Mouse (Mus musculus): ENCODE results near the gene Pgs1. TPM values are rescaled to one million over a fixed set of nuclear protein-coding genes. Genes with fewer than 3 reads are reported as not detected.

Pgs1 gene
- polyA plus RNA-seq, 1 experiment from 2014 or later: 120 TPM

GRCm38 (mm10) chr11:117995255-117995654 is 9.2 kb downstream of the Pgs1 start:
- no peak for TF ChIP-seq CTCF (IDR thresholded peaks at IDR 0.05)
- in situ Hi-C loops (cut with MboI; ENCODE audit: low pct_unique_long_range_greater_than_20kb): no loop called here
- ATAC-seq (peak; percentile 70), DNase-seq (ENCODE audit: low read depth, low spot score) (no peak)
- no peaks in the 10 kb centered on the region for H3K27me3 ChIP-seq
- ChIA-PET POLR2A (interaction anchor here (0.7 to 2.5 kb wide), 6 partner anchors 8 to 100 kb away, joined by 3 to 10 read pairs (median 5); partner anchors contain the start of gene Socs3), CTCF (interaction anchor here (0.9 to 2.0 kb wide), 10 partner anchors 9 to 114 kb away, joined by 3 to 6 read pairs (median 4); partner anchors contain the start of genes Pgs1 and Socs3)

GRCm38 (mm10) chr11:117995661-117996060 is 9.6 kb downstream of the Pgs1 start:
- in situ Hi-C loops (cut with MboI; ENCODE audit: low pct_unique_long_range_greater_than_20kb): no loop called here
- DNase-seq (ENCODE audit: low read depth, low spot score) (no peak), ATAC-seq (no peak)
- no peak for TF ChIP-seq CTCF (IDR thresholded peaks at IDR 0.05)
- POLR2A ChIA-PET: interaction anchor here (0.7 to 2.5 kb wide), 7 partner anchors 8 to 100 kb away, joined by 3 to 10 read pairs (median 7); partner anchors contain the start of gene Socs3
- no peaks in the 10 kb centered on the region for H3K27me3 ChIP-seq
- CTCF ChIA-PET: interaction anchor here (0.9 to 2.0 kb wide), 9 partner anchors 9 to 28 kb away, joined by 3 to 6 read pairs (median 4); partner anchors contain the start of genes Pgs1 and Socs3

DNA sequence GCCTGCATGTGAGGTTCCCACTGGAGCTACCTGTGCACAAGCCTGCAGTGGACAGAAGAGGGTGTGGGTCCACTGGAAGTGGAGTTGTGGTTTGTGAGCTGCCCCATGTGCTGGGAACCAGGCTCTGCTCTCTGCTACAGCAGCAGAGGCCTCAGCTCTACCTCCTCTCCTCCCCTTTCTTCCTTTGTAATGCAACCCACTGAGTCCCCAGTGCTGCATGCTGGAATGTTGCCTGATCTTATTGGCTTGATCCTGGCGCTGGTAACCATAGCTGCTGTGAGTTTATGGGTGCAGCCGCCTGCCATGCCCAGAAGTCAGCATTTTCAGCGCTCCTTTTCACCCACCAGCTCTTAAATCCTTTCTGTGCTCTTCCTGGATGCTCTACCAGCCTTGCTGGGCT is 10.0 kb downstream of the Pgs1 start:
- TF ChIP-seq CTCF (IDR thresholded peaks at IDR 0.05): no peak
- ATAC-seq: no peak
- DNase-seq (ENCODE audit: low read depth, low spot score): no peak
- H3K27me3 ChIP-seq: no peaks in the 10 kb centered on the region
- in situ Hi-C loops (cut with MboI; ENCODE audit: low pct_unique_long_range_greater_than_20kb): no loop called here
- ChIA-PET POLR2A (interaction anchor here (0.9 to 1.8 kb wide), 4 partner anchors 9 to 31 kb away, joined by 3 to 8 read pairs (median 5); partner anchors contain the start of gene Socs3), CTCF (interaction anchor here (0.9 to 2.0 kb wide), 9 partner anchors 10 to 126 kb away, joined by 3 to 6 read pairs (median 4); partner anchors contain the start of genes Pgs1 and Socs3)

DNA sequence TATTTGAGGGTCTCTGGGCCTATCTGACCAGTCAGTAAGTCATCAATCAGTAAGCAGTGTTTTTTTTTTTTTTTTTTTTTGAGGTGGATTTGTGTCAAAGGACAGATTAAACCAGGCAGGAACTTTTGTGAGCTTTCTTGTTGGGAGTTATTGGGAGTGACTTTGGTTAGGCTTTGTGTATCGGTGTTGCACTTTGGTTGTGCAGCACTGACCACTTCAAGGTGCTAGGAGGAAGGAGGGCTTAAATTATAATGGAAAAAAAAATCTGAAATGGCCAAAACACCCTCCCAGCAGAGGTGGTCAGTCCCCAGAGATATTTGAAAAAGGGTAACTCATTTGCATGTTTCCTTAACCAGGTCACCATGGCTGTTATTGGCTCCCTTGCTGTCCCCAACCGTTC is 11.0 kb downstream of the Pgs1 start:
- CTCF ChIA-PET: interaction anchor here (1.4 kb wide), 1 partner anchor 127 kb away, joined by 3 read pairs; no protein-coding TSS in a partner anchor
- ATAC-seq (no peak), DNase-seq (ENCODE audit: low read depth, low spot score) (no peak)
- no peaks in the 10 kb centered on the region for H3K27me3 ChIP-seq
- POLR2A ChIA-PET: interaction anchor here (0.6 to 1.8 kb wide), 5 partner anchors 13 to 1305 kb away, joined by 3 to 8 read pairs (median 4); partner anchors contain the start of gene Socs3
- in situ Hi-C loops (cut with MboI; ENCODE audit: low pct_unique_long_range_greater_than_20kb): no loop called here
- TF ChIP-seq CTCF (IDR thresholded peaks at IDR 0.05): no peak

- H3K27me3 ChIP-seq: no peaks in the 10 kb centered on the region
- in situ Hi-C loops (cut with MboI; ENCODE audit: low pct_unique_long_range_greater_than_20kb): no loop called here
- TF ChIP-seq CTCF (IDR thresholded peaks at IDR 0.05): no peak
- DNase-seq (ENCODE audit: low read depth, low spot score) (no peak), ATAC-seq (no peak)
- ChIA-PET CTCF (interaction anchor here (1.0 to 1.4 kb wide), 2 partner anchors 24 to 35 kb away, joined by 3 read pairs; no protein-coding TSS in a partner anchor), POLR2A (interaction anchor here (2.0 kb wide), 1 partner anchor 17 kb away, joined by 4 read pairs; no protein-coding TSS in a partner anchor)
These were observed 12.3 kb downstream of the Pgs1 start for GRCm38 (mm10) chr11:117998356-117998755.

GRCm38 (mm10) chr11:117999260-117999934 is 13.3 kb downstream of the Pgs1 start:
- no peaks in the 10 kb centered on the region for H3K27me3 ChIP-seq
- no peak for ATAC-seq
- in situ Hi-C loops (cut with MboI; ENCODE audit: low pct_unique_long_range_greater_than_20kb): no loop called here
- ChIA-PET CTCF (interaction anchor here (1.0 to 1.4 kb wide), 3 partner anchors 11 to 36 kb away, joined by 3 to 4 read pairs (median 3); no protein-coding TSS in a partner anchor), POLR2A (interaction anchor here (0.6 to 2.0 kb wide), 3 partner anchors 19 to 25 kb away, joined by 3 to 4 read pairs (median 4); no protein-coding TSS in a partner anchor)
- DNase-seq (ENCODE audit: low read depth, low spot score): no peak
- no peak for TF ChIP-seq CTCF (IDR thresholded peaks at IDR 0.05)

DNA sequence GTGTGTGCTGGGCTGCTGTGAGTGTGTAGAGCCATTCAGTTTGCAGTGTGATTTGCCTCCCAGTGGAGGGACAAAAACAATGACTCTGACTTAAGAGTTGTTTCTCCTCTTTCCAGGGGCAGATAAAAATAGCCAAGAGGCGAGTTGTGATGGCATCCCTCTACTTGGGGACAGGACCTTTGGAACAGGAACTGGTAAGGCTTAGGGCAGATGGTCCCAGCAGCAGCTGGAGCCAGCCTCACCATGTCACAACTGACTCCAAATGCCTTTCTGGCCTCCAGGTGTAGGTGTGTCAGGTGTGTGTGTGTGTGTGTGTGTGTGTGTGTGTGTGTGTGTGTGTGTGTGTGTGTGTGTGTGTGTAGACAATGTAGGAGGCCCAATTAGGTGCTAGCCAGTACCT is 14.0 kb downstream of the Pgs1 start:
- ATAC-seq: no peak
- ChIA-PET POLR2A (interaction anchor here (0.5 to 2.0 kb wide), 3 partner anchors 19 to 24 kb away, joined by 3 to 5 read pairs (median 4); no protein-coding TSS in a partner anchor), CTCF (interaction anchor here (1.4 kb wide), 1 partner anchor 11 kb away, joined by 4 read pairs; no protein-coding TSS in a partner anchor)
- no peak for DNase-seq (ENCODE audit: low read depth, low spot score)
- in situ Hi-C loops (cut with MboI; ENCODE audit: low pct_unique_long_range_greater_than_20kb): no loop called here
- no peaks in the 10 kb centered on the region for H3K27me3 ChIP-seq
- TF ChIP-seq CTCF (IDR thresholded peaks at IDR 0.05): no peak

DNA sequence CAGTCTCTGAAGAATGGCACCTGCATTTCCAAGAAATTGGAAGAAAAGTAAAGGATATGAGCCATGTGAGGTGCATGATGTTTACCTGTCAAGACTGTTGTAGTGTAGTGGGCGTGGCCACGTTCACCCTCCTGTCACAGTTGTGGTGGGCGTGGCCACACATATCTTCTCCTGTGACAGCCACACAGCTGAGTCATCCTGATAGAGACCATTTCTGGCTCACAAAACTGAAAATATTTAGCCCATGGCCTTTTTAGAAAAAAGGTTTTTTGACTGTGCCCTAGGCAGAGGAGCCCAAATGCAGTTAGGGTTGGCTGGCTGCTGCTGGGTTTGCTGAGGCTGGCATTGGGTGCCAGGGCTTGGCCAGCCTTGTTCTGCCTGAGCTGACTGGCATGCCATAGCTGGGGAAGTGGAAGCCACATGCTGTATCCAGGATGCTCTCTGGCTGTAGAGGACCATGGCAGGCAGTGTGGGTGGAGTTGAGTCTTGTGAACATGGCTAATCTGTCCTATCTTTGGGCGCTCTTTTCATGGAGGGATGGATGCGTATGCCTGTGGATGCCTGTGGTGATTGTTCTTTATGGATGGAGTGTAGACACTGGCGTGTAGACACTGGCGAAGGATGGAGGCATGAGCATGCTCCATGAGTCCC is 14.6 kb downstream of the Pgs1 start:
- no peak for TF ChIP-seq CTCF (IDR thresholded peaks at IDR 0.05)
- in situ Hi-C loops (cut with MboI; ENCODE audit: low pct_unique_long_range_greater_than_20kb): no loop called here
- ATAC-seq (peak; percentile 24), DNase-seq (ENCODE audit: low read depth, low spot score) (no peak)
- CTCF ChIA-PET: interaction anchor here (1.4 to 1.5 kb wide), 2 partner anchors 12 to 31 kb away, joined by 4 to 5 read pairs; partner anchors contain the start of gene Socs3
- POLR2A ChIA-PET: interaction anchor here (0.5 to 1.7 kb wide), 3 partner anchors 12 to 31 kb away, joined by 3 to 5 read pairs (median 4); partner anchors contain the start of gene Socs3
- H3K27me3 ChIP-seq: no peaks in the 10 kb centered on the region

- H3K27me3 ChIP-seq: no peaks in the 10 kb centered on the region
- DNase-seq (ENCODE audit: low read depth, low spot score): no peak
- ATAC-seq: no peak
- TF ChIP-seq CTCF (IDR thresholded peaks at IDR 0.05): no peak
- in situ Hi-C loops (cut with MboI; ENCODE audit: low pct_unique_long_range_greater_than_20kb): no loop called here
- CTCF ChIA-PET: interaction anchor here (1.0 to 1.3 kb wide), 2 partner anchors 20 to 29 kb away, joined by 3 read pairs; no protein-coding TSS in a partner anchor
- POLR2A ChIA-PET: interaction anchor here (0.6 to 2.5 kb wide), 6 partner anchors 13 to 95 kb away, joined by 3 to 16 read pairs (median 5); partner anchors contain the start of genes Pgs1 and Socs3
These were observed 17.1 kb downstream of the Pgs1 start for GRCm38 (mm10) chr11:118003176-118003575.

GRCm38 (mm10) chr11:118003718-118004117 is 17.6 kb downstream of the Pgs1 start:
- no peaks in the 10 kb centered on the region for H3K27me3 ChIP-seq
- CTCF ChIA-PET: interaction anchor here (1.0 to 1.3 kb wide), 3 partner anchors 9 to 30 kb away, joined by 3 read pairs; no protein-coding TSS in a partner anchor
- TF ChIP-seq CTCF (IDR thresholded peaks at IDR 0.05): no peak
- in situ Hi-C loops (cut with MboI; ENCODE audit: low pct_unique_long_range_greater_than_20kb): no loop called here
- POLR2A ChIA-PET: interaction anchor here (0.6 to 2.5 kb wide), 7 partner anchors 10 to 95 kb away, joined by 3 to 16 read pairs (median 6); partner anchors contain the start of genes Pgs1 and Socs3
- ATAC-seq: peak; percentile 54
- no peak for DNase-seq (ENCODE audit: low read depth, low spot score)
